Mouse (Mus musculus): Measurements from ENCODE around the gene Gpn3. TPM values are rescaled to one million over a fixed set of nuclear protein-coding genes. Genes with fewer than 3 reads are reported as not detected.
"Not testable (repeated sequence)": the region's sequence is repeated elsewhere in the genome, so short reads cannot be mapped to it uniquely, and the experiment has no call there.

Gpn3 gene
- polyA plus RNA-seq, 1 experiment = 35.9 TPM

DNA sequence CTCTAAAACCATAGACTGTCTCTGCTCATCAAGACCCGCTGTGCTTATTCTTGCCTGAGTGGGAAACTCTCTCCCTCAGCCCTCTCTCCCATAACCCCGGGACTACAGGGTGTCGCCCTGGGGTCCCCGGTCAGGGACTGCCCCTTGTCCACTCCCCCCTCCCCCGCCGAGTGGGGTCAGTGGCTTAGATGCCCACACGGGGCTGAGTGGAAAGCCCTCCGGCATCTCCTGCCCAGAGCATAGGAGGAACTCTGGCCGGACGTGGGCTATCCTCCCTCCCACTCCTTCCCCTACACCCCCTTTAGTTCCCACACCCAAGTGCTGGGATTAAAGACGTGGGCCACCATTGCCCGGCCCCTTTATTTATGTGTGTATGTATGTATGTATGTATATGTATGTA is 43.8 kb downstream of the Gpn3 start:
- Histone ChIP-seq H3K36me3 (ENCODE audit: control insufficient read depth, insufficient read depth) (no peaks in the 10 kb centered on the region), H3K79me2 (ENCODE audit: control insufficient read depth, insufficient read depth) (no peaks in the 10 kb centered on the region), H3K79me3 (ENCODE audit: low read depth) (no peaks in the 10 kb centered on the region), H3K27me3 (ENCODE audit: control insufficient read depth, insufficient read depth, insufficient read length) (no peaks in the 10 kb centered on the region), H3K4me3 (ENCODE audit: insufficient read depth, poor library complexity, severe bottlenecking) (no peak overlapping the region), H3ac (ENCODE audit: control insufficient read depth, insufficient read length, low read depth) (no peak overlapping the region)
- TF ChIP-seq CTCF (IDR thresholded peaks at IDR 0.05; ENCODE audit: control insufficient read depth, insufficient read depth, insufficient read length) = no peak
- TF ChIP-seq USF1 (IDR thresholded peaks at IDR 0.05; ENCODE audit: low read depth) = no peak
- TF ChIP-seq MAX (IDR thresholded peaks at IDR 0.05) = no peak
- TF ChIP-seq MYOG (IDR thresholded peaks at IDR 0.05; ENCODE audit: control insufficient read depth, extremely low read depth, insufficient read length) = no peak
- TF ChIP-seq CEBPB (IDR thresholded peaks at IDR 0.05; ENCODE audit: low read depth) = no peak
- no peak for TF ChIP-seq FOSL1 (IDR thresholded peaks at IDR 0.05; ENCODE audit: insufficient read depth, low read length, poor library complexity, severe bottlenecking)
- TF ChIP-seq MYOD1 (IDR thresholded peaks at IDR 0.05; ENCODE audit: control insufficient read depth, insufficient read length, low read depth) = no peak

DNA sequence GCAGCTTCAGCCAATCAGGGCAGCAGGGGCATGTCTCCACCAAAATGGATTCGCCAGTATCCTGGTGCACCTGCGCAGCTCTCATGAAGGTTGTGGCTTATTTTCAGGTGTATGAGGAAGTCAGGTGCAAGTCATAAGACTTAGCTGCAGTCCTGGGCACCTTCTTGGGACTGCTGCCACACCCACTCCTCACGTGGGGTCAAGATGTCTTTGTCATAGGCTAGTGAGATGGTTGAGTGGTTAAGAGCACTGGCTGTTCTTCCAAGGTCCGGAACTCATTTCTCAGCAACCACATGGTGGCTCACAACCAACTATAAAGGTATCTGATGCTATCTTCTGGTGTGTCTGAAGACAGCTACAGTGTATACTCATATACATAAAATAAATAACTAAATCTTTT is 49.0 kb downstream of the Gpn3 start:
- Histone ChIP-seq H3K79me2 (ENCODE audit: control insufficient read depth, insufficient read depth) (peaks cover 34% of the 10 kb centered on the region), H3K79me3 (ENCODE audit: low read depth) (peaks cover 23% of the 10 kb centered on the region)
- not testable (repeated sequence) for H3K36me3 ChIP-seq (ENCODE audit: control insufficient read depth, insufficient read depth); H3K27me3 ChIP-seq (ENCODE audit: control insufficient read depth, insufficient read depth, insufficient read length); H3K4me3 ChIP-seq (ENCODE audit: insufficient read depth, poor library complexity, severe bottlenecking); H3ac ChIP-seq (ENCODE audit: control insufficient read depth, insufficient read length, low read depth)

DNA sequence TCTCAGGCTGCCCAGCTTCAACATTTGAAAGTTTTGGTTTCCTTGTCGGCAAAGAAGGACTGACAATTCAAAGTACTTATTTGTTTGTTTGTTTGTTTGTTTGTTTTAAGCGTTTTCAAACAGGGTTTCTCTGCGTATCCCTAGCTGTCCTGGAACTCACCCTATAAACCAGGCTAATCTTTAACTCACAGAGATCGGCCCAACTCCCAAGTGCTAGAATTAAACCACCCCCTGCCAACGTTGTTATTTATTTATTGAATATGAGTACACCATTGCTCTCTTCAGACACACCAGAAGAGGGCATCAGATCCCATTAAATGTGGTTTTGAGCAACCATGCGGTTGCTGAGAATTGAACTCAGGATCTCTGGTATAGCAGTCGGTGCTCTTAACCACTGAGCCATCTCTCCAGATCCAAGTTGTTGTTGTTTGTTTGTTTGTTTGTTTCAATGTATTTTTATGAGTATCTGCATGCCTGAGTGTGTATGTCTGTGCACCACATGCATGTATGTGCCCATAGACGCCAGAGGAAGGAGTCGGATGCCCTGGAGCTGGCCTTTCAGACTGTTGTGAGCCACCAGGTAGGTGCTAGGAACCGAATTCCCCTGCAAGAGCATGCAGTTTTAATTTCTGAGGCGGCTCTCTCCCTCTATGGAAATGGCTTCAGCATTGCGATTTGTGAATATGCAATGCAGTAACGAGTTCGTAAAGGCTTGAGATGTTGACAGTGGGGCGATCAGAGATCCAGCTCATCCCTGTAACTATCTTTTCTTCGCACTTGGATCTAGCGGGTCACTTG is 49.8 kb downstream of the Gpn3 start, which contains the start of gene Anapc7:
TSS of gene Anapc7 (plus strand) at position 423 of the 798 bp plus-strand sequence.
- Histone ChIP-seq H3ac (ENCODE audit: control insufficient read depth, insufficient read length, low read depth) (peak within 1 kb of the TSS; percentile 98), H3K79me3 (ENCODE audit: low read depth) (peaks cover 31% of the 10 kb centered on the region)

GRCm38 (mm10) chr5:122422071-122422964 is 50.6 kb downstream of the Gpn3 start:
- H3K79me3 ChIP-seq (ENCODE audit: low read depth) = peaks cover 32% of the 10 kb centered on the region
- H3K27me3 ChIP-seq (ENCODE audit: control insufficient read depth, insufficient read depth, insufficient read length) = no peaks in the 10 kb centered on the region
- TF ChIP-seq MYOD1 (IDR thresholded peaks at IDR 0.05; ENCODE audit: control insufficient read depth, insufficient read length, low read depth) (no peak), MAX (IDR thresholded peaks at IDR 0.05) (peak; percentile 91)
- peaks cover 4% of the 10 kb centered on the region for H3K36me3 ChIP-seq (ENCODE audit: control insufficient read depth, insufficient read depth)
- H3K79me2 ChIP-seq (ENCODE audit: control insufficient read depth, insufficient read depth) = peaks cover 51% of the 10 kb centered on the region
- peak overlapping the region; percentile 98 for H3ac ChIP-seq (ENCODE audit: control insufficient read depth, insufficient read length, low read depth)
- H3K4me3 ChIP-seq (ENCODE audit: insufficient read depth, poor library complexity, severe bottlenecking) = peak overlapping the region; percentile 92

More for the DNA sequence above, 49.8 kb downstream of the Gpn3 start, which contains the start of gene Anapc7:
- TF ChIP-seq CTCF (IDR thresholded peaks at IDR 0.05; ENCODE audit: control insufficient read depth, insufficient read depth, insufficient read length) (no peak), USF1 (IDR thresholded peaks at IDR 0.05; ENCODE audit: low read depth) (no peak)
- Histone ChIP-seq H3K36me3 (ENCODE audit: control insufficient read depth, insufficient read depth) (peaks cover 4% of the 10 kb centered on the region), H3K79me2 (ENCODE audit: control insufficient read depth, insufficient read depth) (peaks cover 42% of the 10 kb centered on the region), H3K4me3 (ENCODE audit: insufficient read depth, poor library complexity, severe bottlenecking) (peak within 1 kb of the TSS; percentile 92), H3K27me3 (ENCODE audit: control insufficient read depth, insufficient read depth, insufficient read length) (no peaks in the 10 kb centered on the region)

DNA sequence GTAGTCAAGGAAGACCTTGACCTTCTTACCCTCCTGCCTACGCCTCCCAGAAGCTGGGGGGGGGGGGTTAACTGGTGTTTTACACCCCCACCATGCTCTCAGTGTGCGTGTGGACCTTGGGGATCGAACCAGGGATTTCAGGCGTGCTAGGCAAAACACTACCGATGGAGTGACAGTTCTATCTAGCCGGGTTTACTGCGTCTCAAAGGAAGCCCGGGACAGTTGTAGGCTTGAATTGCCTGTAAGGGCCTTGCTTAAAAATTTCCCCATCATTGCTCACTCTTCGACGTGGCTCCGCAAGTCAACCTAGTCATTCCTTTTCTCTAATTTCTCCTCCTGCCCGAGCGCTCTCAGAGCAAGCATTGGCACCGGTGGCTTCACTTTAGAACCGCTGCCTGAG is 51.4 kb downstream of the Gpn3 start:
- TF ChIP-seq USF1 (IDR thresholded peaks at IDR 0.05; ENCODE audit: low read depth) = no peak
- peak overlapping the region; percentile 98 for H3ac ChIP-seq (ENCODE audit: control insufficient read depth, insufficient read length, low read depth)
- H3K79me3 ChIP-seq (ENCODE audit: low read depth) = peaks cover 35% of the 10 kb centered on the region

DNA sequence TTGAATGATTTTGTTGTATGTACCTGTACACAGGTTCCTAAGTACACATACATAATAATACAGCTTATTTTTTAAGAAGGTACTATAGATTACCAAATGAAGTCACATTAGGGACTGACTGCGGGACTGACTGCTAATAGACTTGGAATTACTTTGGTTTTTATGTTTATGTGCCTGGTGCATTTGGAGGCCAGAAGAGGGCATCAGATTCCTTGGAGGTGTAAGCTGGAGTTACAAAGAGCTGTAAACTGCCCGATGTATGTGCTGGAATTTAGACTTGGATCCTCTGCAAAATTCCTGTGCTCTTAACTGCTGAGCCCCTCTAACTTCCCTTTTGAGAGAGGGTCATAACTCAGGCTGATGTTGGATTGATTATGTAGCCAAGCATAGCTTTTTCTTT is 53.9 kb downstream of the Gpn3 start:
- Histone ChIP-seq H3K79me3 (ENCODE audit: low read depth) (peaks cover 35% of the 10 kb centered on the region), H3K79me2 (ENCODE audit: control insufficient read depth, insufficient read depth) (peaks cover 55% of the 10 kb centered on the region), H3K4me3 (ENCODE audit: insufficient read depth, poor library complexity, severe bottlenecking) (no peak overlapping the region), H3ac (ENCODE audit: control insufficient read depth, insufficient read length, low read depth) (no peak overlapping the region), H3K27me3 (ENCODE audit: control insufficient read depth, insufficient read depth, insufficient read length) (no peaks in the 10 kb centered on the region), H3K36me3 (ENCODE audit: control insufficient read depth, insufficient read depth) (peaks cover 30% of the 10 kb centered on the region)
- TF ChIP-seq FOSL1 (IDR thresholded peaks at IDR 0.05; ENCODE audit: insufficient read depth, low read length, poor library complexity, severe bottlenecking) = no peak
- TF ChIP-seq CTCF (IDR thresholded peaks at IDR 0.05; ENCODE audit: control insufficient read depth, insufficient read depth, insufficient read length) = no peak
- no peak for TF ChIP-seq MAX (IDR thresholded peaks at IDR 0.05)
- TF ChIP-seq CEBPB (IDR thresholded peaks at IDR 0.05; ENCODE audit: low read depth) = no peak
- no peak for TF ChIP-seq USF1 (IDR thresholded peaks at IDR 0.05; ENCODE audit: low read depth)
- TF ChIP-seq MYOD1 (IDR thresholded peaks at IDR 0.05; ENCODE audit: control insufficient read depth, insufficient read length, low read depth) = no peak
- TF ChIP-seq MYOG (IDR thresholded peaks at IDR 0.05; ENCODE audit: control insufficient read depth, extremely low read depth, insufficient read length) = no peak

More for the DNA sequence above, 51.4 kb downstream of the Gpn3 start:
- H3K27me3 ChIP-seq (ENCODE audit: control insufficient read depth, insufficient read depth, insufficient read length) = no peaks in the 10 kb centered on the region
- peaks cover 55% of the 10 kb centered on the region for H3K79me2 ChIP-seq (ENCODE audit: control insufficient read depth, insufficient read depth)
- peak overlapping the region; percentile 92 for H3K4me3 ChIP-seq (ENCODE audit: insufficient read depth, poor library complexity, severe bottlenecking)
- H3K36me3 ChIP-seq (ENCODE audit: control insufficient read depth, insufficient read depth) = peaks cover 6% of the 10 kb centered on the region

Measured in C2C12 (cell line).